Mouse (Mus musculus): Measurements from ENCODE around the gene Egfl7. TPM values are rescaled to one million over a fixed set of nuclear protein-coding genes. Genes with fewer than 3 reads are reported as not detected.
A peak's percentile ranks its signal among the peaks of the same experiment; 100 is the strongest.

Gene Egfl7
- polyA plus RNA-seq, 1 experiment = 27.4 TPM

DNA sequence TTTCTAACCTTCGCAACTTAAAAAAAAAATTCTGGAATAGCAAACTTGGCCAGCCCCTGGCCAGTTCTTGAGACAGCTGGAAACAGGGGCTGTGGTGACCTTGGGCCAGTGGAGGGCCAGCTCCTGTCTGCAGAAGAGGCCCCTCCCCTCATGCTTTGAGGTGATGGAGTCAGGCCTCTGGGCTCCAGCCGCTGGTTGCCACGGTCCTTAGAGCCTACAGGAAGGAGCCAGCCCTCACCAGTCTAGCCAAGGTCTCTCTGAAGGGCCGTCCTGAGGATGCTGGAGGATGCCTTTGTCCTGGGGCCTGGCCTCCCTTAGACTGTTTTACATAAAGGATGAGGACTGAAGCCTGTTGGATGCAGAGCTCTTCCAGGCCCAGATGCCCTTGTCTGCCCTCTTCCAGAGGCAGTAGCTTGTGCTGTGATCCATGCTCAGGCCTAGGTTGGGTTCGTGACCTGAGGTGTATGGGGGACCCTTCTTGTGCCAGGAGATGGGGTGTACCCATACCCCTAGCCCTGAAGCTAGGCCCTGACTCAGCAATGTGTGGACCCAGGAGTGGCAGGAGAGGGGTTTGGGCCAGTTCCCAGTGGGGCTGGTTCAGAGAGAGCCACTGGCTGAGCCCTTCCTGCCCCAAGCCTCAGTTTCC lies 49.1 kb downstream of the Egfl7 start:
- no peaks in the 10 kb centered on the region for H3K27me3 ChIP-seq (ENCODE audit: control insufficient read depth, insufficient read depth, low read length)
- H3K4me1 ChIP-seq (ENCODE audit: control insufficient read depth, insufficient read depth, low read length) = peaks cover 19% of the 10 kb centered on the region
- TF ChIP-seq POLR2A (IDR thresholded peaks at IDR 0.05; ENCODE audit: control insufficient read depth, low read depth, low read length) (no peak), CTCF (IDR thresholded peaks at IDR 0.05; ENCODE audit: control insufficient read depth, insufficient read depth, insufficient replicate concordance, low read depth, low read length) (no peak; the same call in 1 of the 2 replicates)
- H3K27ac ChIP-seq (ENCODE audit: control insufficient read depth, insufficient read depth, low read depth, low read length) = peak overlapping the region; percentile 63; the same call in 1 of the 2 replicates
- H3K36me3 ChIP-seq (ENCODE audit: control insufficient read depth, insufficient read depth, low read length) = no peaks in the 10 kb centered on the region
- peak overlapping the region; percentile 77 for H3K4me3 ChIP-seq (ENCODE audit: control insufficient read depth, low read depth, low read length)

- no peak for TF ChIP-seq CTCF (IDR thresholded peaks at IDR 0.05; ENCODE audit: control insufficient read depth, insufficient read depth, insufficient replicate concordance, low read depth, low read length)
- TF ChIP-seq POLR2A (IDR thresholded peaks at IDR 0.05; ENCODE audit: control insufficient read depth, low read depth, low read length) = no peak
- no peak overlapping the region for H3K4me3 ChIP-seq (ENCODE audit: control insufficient read depth, low read depth, low read length)
- H3K27ac ChIP-seq (ENCODE audit: control insufficient read depth, insufficient read depth, low read depth, low read length) = no peak overlapping the region
- peaks cover 19% of the 10 kb centered on the region for H3K4me1 ChIP-seq (ENCODE audit: control insufficient read depth, insufficient read depth, low read length)
- H3K27me3 ChIP-seq (ENCODE audit: control insufficient read depth, insufficient read depth, low read length) = no peaks in the 10 kb centered on the region
- no peaks in the 10 kb centered on the region; the same call in 1 of the 2 replicates for H3K36me3 ChIP-seq (ENCODE audit: control insufficient read depth, insufficient read depth, low read length)
Observed at GRCm38 (mm10) chr2:26632541-26633395, 53.0 kb downstream of the Egfl7 start.

DNA sequence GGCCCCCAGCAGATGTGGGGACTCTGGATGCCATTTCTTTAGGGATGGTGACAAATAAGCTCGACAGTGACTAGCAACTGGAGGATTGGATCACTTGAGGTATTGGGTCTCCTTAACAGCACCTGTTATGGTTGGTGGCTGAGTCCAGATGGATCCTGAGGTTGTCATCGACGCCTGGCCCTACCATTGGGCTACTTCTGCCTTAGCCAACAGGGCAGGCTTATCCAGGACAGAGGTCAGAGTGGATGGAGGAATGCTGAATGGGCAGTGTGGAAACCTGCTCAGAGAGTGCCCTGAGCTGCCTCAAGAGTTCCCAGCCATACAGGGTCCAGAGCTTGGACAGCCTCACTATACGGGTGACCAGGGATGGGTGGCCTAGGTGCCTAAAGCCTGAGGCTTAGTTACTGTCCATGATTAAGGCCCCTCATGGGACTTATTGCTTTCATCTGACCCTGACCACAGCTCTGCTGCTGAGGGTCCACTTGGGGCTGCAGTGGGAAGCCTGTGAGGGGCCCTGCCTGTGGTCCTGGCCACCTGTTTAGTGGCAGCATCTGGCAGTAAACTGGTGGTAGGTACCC lies 54.2 kb downstream of the Egfl7 start:
- TF ChIP-seq CTCF (IDR thresholded peaks at IDR 0.05; ENCODE audit: control insufficient read depth, insufficient read depth, insufficient replicate concordance, low read depth, low read length) = no peak
- no peak for TF ChIP-seq POLR2A (IDR thresholded peaks at IDR 0.05; ENCODE audit: control insufficient read depth, low read depth, low read length)
- Histone ChIP-seq H3K27ac (ENCODE audit: control insufficient read depth, insufficient read depth, low read depth, low read length) (no peak overlapping the region), H3K36me3 (ENCODE audit: control insufficient read depth, insufficient read depth, low read length) (no peaks in the 10 kb centered on the region; the same call in 1 of the 2 replicates)

DNA sequence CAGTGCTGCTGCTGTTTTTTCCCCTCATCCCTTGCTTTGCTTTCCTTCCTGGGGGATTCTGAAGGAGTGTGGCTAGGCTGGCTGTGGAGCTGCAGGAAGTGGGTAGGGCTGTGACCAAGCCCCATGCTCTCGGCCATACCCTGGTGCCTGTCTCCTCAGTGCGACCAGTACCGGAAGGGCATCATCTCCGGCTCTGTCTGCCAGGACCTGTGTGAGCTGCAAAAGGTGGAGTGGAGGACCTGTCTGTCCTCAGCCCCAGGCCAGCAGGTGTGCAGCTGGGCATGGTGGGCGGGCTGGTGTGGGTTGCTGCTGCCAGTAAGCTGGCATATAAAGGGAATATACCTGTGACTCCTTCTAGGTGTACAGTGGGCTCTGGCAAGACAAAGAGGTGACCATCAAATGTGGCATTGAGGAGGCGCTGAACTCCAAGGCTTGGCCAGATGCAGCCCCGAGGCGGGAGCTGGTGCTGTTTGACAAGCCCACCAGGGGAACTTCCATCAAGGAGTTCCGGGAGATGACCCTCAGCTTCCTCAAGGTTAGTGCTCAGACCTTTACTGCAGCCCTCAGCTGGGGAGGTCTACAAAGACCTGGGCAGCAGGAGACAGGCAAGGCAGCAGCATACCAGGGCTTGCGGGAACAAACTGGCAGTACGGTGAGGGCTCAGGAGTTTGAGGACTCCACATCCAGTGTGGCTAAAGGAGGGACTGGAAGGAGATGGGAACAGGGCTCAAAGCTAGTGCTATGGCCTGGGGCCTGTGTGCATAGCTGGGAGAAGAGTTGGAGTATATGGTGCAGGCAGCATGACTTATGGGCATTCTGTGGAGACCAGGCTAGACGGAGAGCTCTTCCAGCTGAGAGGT lies 55.0 kb downstream of the Egfl7 start:
- Histone ChIP-seq H3K4me3 (ENCODE audit: control insufficient read depth, low read depth, low read length) (no peak overlapping the region), H3K36me3 (ENCODE audit: control insufficient read depth, insufficient read depth, low read length) (no peaks in the 10 kb centered on the region; the same call in 1 of the 2 replicates), H3K4me1 (ENCODE audit: control insufficient read depth, insufficient read depth, low read length) (peaks cover 8% of the 10 kb centered on the region), H3K27me3 (ENCODE audit: control insufficient read depth, insufficient read depth, low read length) (no peaks in the 10 kb centered on the region), H3K27ac (ENCODE audit: control insufficient read depth, insufficient read depth, low read depth, low read length) (no peak overlapping the region)
- TF ChIP-seq POLR2A (IDR thresholded peaks at IDR 0.05; ENCODE audit: control insufficient read depth, low read depth, low read length) (no peak), CTCF (IDR thresholded peaks at IDR 0.05; ENCODE audit: control insufficient read depth, insufficient read depth, insufficient replicate concordance, low read depth, low read length) (no peak)

More for the DNA sequence above, 54.2 kb downstream of the Egfl7 start:
- H3K4me1 ChIP-seq (ENCODE audit: control insufficient read depth, insufficient read depth, low read length) = peaks cover 14% of the 10 kb centered on the region
- H3K27me3 ChIP-seq (ENCODE audit: control insufficient read depth, insufficient read depth, low read length) = no peaks in the 10 kb centered on the region
- H3K4me3 ChIP-seq (ENCODE audit: control insufficient read depth, low read depth, low read length) = no peak overlapping the region

- no peaks in the 10 kb centered on the region; the same call in 1 of the 2 replicates for H3K36me3 ChIP-seq (ENCODE audit: control insufficient read depth, insufficient read depth, low read length)
Observed at GRCm38 (mm10) chr2:26635489-26636324, 55.9 kb downstream of the Egfl7 start.

GRCm38 (mm10) chr2:26636325-26636635 lies 56.5 kb downstream of the Egfl7 start:
- H3K27me3 ChIP-seq (ENCODE audit: control insufficient read depth, insufficient read depth, low read length) = no peaks in the 10 kb centered on the region
- peaks cover 12% of the 10 kb centered on the region for H3K4me1 ChIP-seq (ENCODE audit: control insufficient read depth, insufficient read depth, low read length)
- H3K4me3 ChIP-seq (ENCODE audit: control insufficient read depth, low read depth, low read length) = no peak overlapping the region
- no peaks in the 10 kb centered on the region; the same call in 1 of the 2 replicates for H3K36me3 ChIP-seq (ENCODE audit: control insufficient read depth, insufficient read depth, low read length)
- no peak overlapping the region for H3K27ac ChIP-seq (ENCODE audit: control insufficient read depth, insufficient read depth, low read depth, low read length)
- no peak for TF ChIP-seq CTCF (IDR thresholded peaks at IDR 0.05; ENCODE audit: control insufficient read depth, insufficient read depth, insufficient replicate concordance, low read depth, low read length)

More at GRCm38 (mm10) chr2:26635489-26636324, 55.9 kb downstream of the Egfl7 start:
- Histone ChIP-seq H3K4me3 (ENCODE audit: control insufficient read depth, low read depth, low read length) (no peak overlapping the region), H3K27ac (ENCODE audit: control insufficient read depth, insufficient read depth, low read depth, low read length) (no peak overlapping the region), H3K4me1 (ENCODE audit: control insufficient read depth, insufficient read depth, low read length) (peaks cover 10% of the 10 kb centered on the region), H3K27me3 (ENCODE audit: control insufficient read depth, insufficient read depth, low read length) (no peaks in the 10 kb centered on the region)
- TF ChIP-seq CTCF (IDR thresholded peaks at IDR 0.05; ENCODE audit: control insufficient read depth, insufficient read depth, insufficient replicate concordance, low read depth, low read length) (no peak), POLR2A (IDR thresholded peaks at IDR 0.05; ENCODE audit: control insufficient read depth, low read depth, low read length) (no peak)
